Mouse (Mus musculus) cerebellum, postnatal 14 days (tissue): Measurements from ENCODE around the gene Safb2.

Experiments
- DNase-seq, 2 experiments: peaks; one replicate each; pipeline ENCODE4 v3.0.0; 2021; ENCODE audit warnings: mixed read lengths in 2 of 2

The Safb2 gene

GRCm38 (mm10) chr17:56609452-56610171, 25.2 kb upstream of the Safb2 start, which contains the start of gene 2410015M20Rik:
2410015M20Rik (minus strand) TSS chr17:56609771.
- DNase-seq: peak; percentile 96

DNA sequence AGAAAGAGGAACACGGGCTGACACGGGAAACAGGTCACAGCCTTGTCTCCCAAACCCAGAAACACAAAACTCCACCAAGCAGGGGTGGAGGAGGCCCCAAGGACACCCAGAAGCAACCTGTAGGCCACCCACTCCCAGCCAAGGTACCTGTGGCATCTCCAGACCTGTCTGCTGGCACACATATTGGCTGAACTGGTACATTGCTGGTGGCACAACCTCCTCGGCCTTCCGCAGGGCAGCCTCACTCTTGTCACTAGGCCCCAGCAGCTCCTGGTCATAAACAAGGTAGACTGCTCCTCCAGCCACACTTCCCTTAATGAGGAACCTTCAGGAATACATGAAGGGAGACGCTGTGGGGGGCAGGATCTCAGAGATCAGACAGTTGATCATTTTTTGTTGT, 24.3 kb upstream of the Safb2 start:
- DNase-seq: peak in 1 of 2 experiments; percentile 52

DNA sequence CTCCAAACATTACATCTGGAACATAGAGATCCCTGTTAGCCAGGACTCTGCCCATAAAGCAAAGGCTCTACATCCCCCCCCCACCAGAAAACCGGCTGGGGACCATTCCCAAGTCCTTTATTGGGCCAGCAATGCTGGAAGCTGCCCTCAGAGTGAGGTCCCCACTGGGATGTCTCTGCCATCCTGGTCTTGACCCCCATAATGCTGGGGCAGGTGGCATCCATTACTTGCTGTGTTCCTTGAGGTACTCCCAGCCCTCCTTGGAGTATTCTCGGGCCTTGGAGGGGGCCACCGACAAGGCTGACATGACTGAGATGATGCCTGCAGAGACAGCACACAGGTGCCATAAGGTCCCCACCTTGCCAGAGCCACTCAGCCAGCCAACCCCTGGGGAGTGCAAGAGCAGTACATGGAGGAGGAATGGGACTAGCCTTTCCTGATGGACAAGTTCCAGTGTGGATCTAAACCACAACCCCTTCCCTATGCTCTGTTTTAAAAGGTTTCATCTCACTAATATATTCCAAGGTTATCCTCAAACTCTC, 23.2 kb upstream of the Safb2 start:
- DNase-seq: peak in 1 of 2 experiments; percentile 44

GRCm38 (mm10) chr17:56605431-56605830, 21.0 kb upstream of the Safb2 start:
- DNase-seq: peak in 1 of 2 experiments; percentile 13

- no peak for DNase-seq
Observed at GRCm38 (mm10) chr17:56604422-56604821, 20.0 kb upstream of the Safb2 start.

GRCm38 (mm10) chr17:56604070-56604380, 19.6 kb upstream of the Safb2 start:
- DNase-seq: peak in 1 of 2 experiments; percentile 15

DNA sequence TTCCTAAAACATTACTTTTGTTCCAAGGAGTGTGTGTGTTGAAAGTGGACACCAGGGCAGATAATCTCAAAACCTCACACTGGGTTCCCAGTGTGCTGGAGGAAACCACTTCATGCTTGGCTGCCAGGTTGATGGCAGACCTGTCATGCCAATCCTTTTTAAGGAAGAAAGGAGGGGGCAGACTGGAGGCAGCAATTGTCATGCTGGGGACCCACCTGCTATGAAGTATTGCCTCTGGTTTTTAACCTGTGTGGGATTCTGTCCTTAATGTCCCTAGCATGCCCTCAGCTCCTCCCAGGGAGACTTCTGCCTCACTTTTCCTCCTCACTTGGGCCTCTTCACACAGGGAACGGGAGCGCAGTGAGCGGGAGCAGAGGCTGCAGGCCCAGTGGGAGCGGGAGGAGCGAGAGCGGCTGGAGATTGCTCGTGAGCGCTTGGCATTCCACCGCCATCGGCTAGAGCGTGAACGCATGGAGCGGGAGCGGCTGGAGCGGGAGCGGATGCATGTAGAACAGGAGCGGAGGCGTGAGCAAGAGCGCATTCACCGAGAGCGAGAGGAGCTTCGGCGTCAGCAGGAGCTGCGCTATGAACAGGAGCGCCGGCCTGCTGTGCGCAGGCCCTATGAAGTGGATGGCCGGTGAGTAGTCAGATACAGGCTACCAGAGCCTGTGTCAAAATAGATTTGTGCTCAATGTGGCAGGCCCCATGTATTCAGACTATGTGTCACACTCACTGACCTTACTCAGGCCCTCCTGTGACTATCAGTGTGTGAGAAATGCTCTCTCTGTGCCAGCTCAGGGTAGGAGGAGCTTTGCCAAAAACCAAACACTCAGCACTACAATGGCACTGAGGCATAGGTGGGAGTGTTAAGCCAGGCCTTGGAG, 19.0 kb upstream of the Safb2 start:
- DNase-seq: peak; percentile 71

GRCm38 (mm10) chr17:56593527-56594271, 9.3 kb upstream of the Safb2 start:
- peak; percentile 48 to 57 for DNase-seq

DNA sequence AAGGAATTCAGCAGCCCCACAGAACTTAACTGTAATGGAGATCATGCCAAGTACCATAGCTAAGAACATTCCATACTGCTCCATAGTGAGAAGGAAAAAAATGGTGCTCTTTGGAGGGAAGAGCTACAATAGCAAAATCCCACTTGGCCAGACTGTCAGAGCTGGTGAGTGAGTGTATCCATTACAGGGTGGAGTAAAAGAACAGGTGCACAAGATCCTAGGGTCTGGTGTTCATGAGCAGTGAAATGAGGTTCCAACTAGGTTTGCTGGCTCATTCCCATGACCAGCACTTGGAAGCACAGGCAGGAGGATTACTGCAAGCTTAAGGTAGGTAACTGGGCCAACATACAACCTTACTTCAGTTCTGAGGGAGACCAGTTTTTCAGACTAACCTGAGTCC, 8.2 kb upstream of the Safb2 start:
- no peak for DNase-seq

DNA sequence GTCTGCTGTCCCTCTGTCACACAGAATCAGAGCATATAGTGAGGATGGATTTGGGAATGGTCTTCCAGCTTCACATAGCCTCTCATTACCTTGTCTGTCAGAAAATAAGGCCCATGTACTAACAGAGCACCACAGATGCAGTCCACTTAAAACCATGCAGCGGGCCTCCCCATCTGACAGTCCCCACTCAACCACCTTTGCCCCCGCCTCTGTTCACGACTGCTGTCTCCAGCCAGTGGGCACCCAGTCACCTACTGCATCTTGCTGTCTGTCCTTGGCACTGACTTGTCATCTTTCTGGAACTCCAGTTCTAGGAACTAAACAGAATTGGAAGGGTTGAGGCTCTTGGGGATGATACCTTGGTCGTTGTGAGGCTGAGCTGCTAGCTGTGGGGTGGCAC, 4.5 kb upstream of the Safb2 start:
- DNase-seq: no peak

GRCm38 (mm10) chr17:56587773-56588172, 3.4 kb upstream of the Safb2 start:
- DNase-seq: no peak

GRCm38 (mm10) chr17:56585171-56585821, 911 bp upstream of the Safb2 start:
- peak in 1 of 2 experiments; percentile 71 for DNase-seq

- peak; percentile 28 to 73 for DNase-seq
Observed at GRCm38 (mm10) chr17:56583611-56584256, 651 bp downstream of the Safb2 start.

DNA sequence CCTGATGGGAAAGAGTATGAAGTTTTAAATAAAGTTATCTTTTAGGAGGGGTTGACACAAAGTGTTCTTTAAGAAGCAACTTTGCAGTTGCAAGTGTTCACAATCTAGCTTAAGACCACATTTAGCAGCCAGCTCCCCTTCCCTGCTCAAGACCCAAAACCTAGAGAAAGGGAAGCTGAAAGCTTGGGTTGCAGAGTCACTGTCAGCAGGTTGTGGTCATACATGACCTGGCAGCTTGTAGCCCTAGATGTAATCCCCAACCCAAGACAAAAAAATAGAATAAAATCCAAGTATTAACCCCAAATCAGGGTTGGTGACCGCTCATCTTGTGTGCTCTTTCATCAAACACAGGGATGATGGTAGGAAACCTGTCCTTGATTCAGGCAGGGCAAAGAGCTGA, 1.3 kb downstream of the Safb2 start:
- DNase-seq: no peak

DNA sequence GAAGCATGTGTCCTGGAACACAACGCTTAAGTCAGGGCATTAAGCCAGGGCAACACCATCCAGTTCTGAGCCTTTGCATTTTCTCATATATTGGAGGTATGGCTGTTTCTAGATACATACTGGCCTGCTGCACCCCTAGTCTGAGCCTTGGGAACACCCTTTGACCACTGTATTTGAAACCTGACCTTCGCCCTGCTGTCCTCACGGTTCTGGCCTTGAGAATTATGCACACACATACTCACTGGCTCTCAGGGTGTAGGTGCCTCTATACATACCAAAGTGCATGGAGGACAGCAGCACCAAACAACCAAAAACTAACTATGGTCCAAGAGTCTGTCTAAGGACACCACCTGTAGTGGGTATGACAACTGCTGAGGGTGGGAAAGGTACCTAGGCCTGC, 11.4 kb downstream of the Safb2 start:
- no peak for DNase-seq

DNA sequence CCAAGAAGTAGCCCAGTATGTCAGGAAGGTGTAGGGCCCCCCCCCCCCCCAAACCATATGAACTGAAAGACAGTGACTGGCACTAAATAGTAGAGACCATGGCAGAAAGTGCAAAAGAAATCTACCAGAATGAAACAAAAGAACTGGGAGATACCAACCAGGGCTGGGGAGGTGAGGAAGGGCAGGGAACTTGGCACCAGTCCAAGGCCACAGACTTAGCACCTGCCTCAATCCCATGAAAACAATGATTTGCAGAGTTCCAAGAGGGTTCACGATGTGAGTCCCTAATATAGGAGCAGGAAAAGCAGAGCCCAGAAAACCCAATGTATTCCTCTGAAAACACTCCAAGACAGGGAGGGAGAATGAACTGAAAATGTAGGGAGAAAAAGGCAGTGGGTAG, 12.2 kb downstream of the Safb2 start:
- peak in 1 of 2 experiments; percentile 48 for DNase-seq

- DNase-seq: no peak
Observed at GRCm38 (mm10) chr17:56570287-56570686, 14.1 kb downstream of the Safb2 start.

DNA sequence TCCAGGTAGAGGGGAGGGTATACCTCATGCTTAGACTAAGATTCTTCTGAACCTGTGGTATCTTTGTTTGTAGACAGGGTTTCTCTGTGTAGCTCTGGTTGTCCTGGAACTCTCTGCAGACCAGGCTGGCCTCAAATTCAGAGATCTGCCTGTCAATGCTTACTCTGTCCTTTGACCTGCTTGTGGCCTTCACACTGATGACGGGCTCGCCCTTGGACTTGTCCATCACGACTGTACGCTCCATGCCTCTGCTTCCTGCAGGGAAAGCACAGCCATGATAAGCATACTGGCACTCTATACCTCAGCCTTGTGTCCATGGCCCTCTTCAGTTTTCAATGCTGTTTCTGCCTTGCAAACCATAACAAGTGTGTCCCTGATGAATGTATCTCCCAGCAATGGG, 17.0 kb downstream of the Safb2 start:
- no peak for DNase-seq

GRCm38 (mm10) chr17:56566918-56567317, 17.5 kb downstream of the Safb2 start:
- DNase-seq: no peak

DNA sequence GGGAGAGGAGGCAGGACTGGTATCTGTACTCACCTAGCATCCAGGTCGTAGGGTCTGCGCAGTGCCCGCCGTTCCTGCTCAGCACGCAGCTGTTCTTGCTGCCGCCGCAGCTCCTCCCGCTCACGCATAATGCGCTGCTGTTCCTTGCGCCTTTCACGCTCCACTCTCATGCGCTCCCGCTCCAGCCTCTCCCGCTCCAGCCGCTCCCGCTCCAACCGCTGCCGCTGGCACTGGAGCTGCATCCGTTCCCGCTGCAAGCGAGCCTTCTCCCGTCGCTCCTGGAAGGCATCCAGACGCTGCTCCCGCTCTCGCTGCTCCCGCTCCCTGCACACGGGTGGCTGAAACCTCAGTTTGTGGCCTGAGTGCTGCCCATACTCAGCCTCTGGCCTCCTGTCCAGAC, 18.1 kb downstream of the Safb2 start:
- DNase-seq: peak in 1 of 2 experiments; percentile 52

GRCm38 (mm10) chr17:56561866-56562265, 22.5 kb downstream of the Safb2 start:
- no peak for DNase-seq

DNA sequence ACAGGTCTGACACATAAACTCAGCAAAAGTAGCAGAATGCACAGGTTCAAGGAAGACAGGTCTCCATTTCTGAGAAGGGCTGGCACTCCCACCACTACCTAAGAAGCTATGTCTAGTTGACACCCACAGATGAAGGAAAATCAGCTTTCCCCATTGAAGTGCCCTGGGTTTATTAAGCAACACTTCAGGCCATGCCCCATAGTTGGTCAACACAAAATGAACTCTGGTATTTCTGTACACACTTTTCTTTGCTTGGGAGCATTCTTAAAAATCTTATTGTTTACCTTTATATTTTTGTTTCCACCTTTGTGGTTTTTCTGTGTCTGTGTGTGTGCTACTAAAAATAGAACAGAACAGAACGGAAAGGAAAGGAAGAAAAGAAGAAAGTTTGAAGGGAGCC, 24.3 kb downstream of the Safb2 start:
- DNase-seq: no peak
